Mouse (Mus musculus): Measurements from ENCODE around the gene Tango6. TPM values are rescaled to one million over a fixed set of nuclear protein-coding genes. Genes with fewer than 3 reads are reported as not detected.

Tango6 gene
- total and polyA plus RNA-seq, 3 experiments: 2.9 to 6.4 (median 4.5) TPM

- Histone ChIP-seq H3K4me2 (ENCODE audit: insufficient read depth, low read depth, poor library complexity, severe bottlenecking) (no peak overlapping the region), H3K4me1 (ENCODE audit: control insufficient read depth in 1 of 2, insufficient read depth in 2 of 2) (peaks cover 0 to under 1% of the 10 kb centered on the region in 2 experiments; a peak in 2 of 4 replicates), H3K36me3 (replicated peaks in 1 of 2; ENCODE audit: control insufficient read depth in 1 of 2, insufficient read depth in 1 of 2, low read length in 1 of 2) (peaks cover 0 to 26% of the 10 kb centered on the region in 2 experiments), H3K9ac (ENCODE audit: insufficient read depth, low read depth) (no peak overlapping the region), H3K79me2 (replicated peaks; ENCODE audit: control insufficient read depth, extremely low read depth, insufficient read depth, poor library complexity, severe bottlenecking) (no peaks in the 10 kb centered on the region), H3K9me3 (replicated peaks; ENCODE audit: low read length) (no peaks in the 10 kb centered on the region), H3K4me3 (replicated peaks in 1 of 3; ENCODE audit: low read depth in 2 of 3, low read length in 2 of 3, poor library complexity in 1 of 3) (no peak overlapping the region), H3K27me3 (replicated peaks) (no peaks in the 10 kb centered on the region), H3K27ac (ENCODE audit: insufficient read depth, low read depth) (no peak overlapping the region)
- no peak for TF ChIP-seq IRF4 (IDR thresholded peaks at IDR 0.05; ENCODE audit: low read depth, low read length)
- TF ChIP-seq POLR2A (IDR thresholded peaks at IDR 0.05; ENCODE audit: low read depth, low read length): no peak
- no peak for TF ChIP-seq MYC (IDR thresholded peaks at IDR 0.05; ENCODE audit: low read depth, low read length)
- no peak for TF ChIP-seq E2F4 (IDR thresholded peaks at IDR 0.05; ENCODE audit: insufficient replicate concordance, low read depth, low read length)
- no peak for TF ChIP-seq HCFC1 (IDR thresholded peaks at IDR 0.05; ENCODE audit: low read depth, low read length)
- TF ChIP-seq ZKSCAN1 (IDR thresholded peaks at IDR 0.05; ENCODE audit: borderline replicate concordance, low read depth, low read length): no peak
- no peak for TF ChIP-seq RCOR1 (conservative IDR thresholded peaks at IDR 0.05; ENCODE audit: low read depth, low read length)
- dilution Hi-C loops (cut with MboI; ENCODE audit: extremely low pct_ligation_motif_present, extremely low pct_unique_long_range_greater_than_20kb, low sequenced_read_pairs) (no loop called here), in situ Hi-C loops (cut with MboI; ENCODE audit: low pct_ligation_motif_present, low pct_unique_long_range_greater_than_20kb, low sequenced_read_pairs) (no loop called here)
- no peak for DNase-seq (ENCODE audit: extremely low read depth)
Observed at GRCm38 (mm10) chr8:106855242-106855562, 172.3 kb downstream of the Tango6 start.

GRCm38 (mm10) chr8:106862845-106863244, 180.0 kb downstream of the Tango6 start:
- no peaks in the 10 kb centered on the region for H3K79me2 ChIP-seq (replicated peaks; ENCODE audit: control insufficient read depth, extremely low read depth, insufficient read depth, poor library complexity, severe bottlenecking)
- in situ Hi-C loops (cut with MboI; ENCODE audit: low pct_ligation_motif_present, low pct_unique_long_range_greater_than_20kb, low sequenced_read_pairs): no loop called here
- H3K4me1 ChIP-seq (ENCODE audit: control insufficient read depth in 1 of 2, insufficient read depth in 2 of 2): peaks cover 7 to 11% of the 10 kb centered on the region in 2 experiments; a peak in 2 of 4 replicates
- no peak for TF ChIP-seq USF2 (conservative IDR thresholded peaks at IDR 0.05; ENCODE audit: low read depth, low read length)
- TF ChIP-seq USF1 (IDR thresholded peaks at IDR 0.05; ENCODE audit: low read depth, low read length): no peak
- no peak for TF ChIP-seq MAZ (IDR thresholded peaks at IDR 0.05; ENCODE audit: low read depth, low read length)
- no peak for TF ChIP-seq POLR2A (IDR thresholded peaks at IDR 0.05; ENCODE audit: low read depth, low read length)
- TF ChIP-seq IRF4 (IDR thresholded peaks at IDR 0.05; ENCODE audit: low read depth, low read length): no peak
- TF ChIP-seq PAX5 (IDR thresholded peaks at IDR 0.05; ENCODE audit: low read length): no peak
- TF ChIP-seq TCF12 (IDR thresholded peaks at IDR 0.05; ENCODE audit: low read depth, low read length): no peak
- TF ChIP-seq MYC (IDR thresholded peaks at IDR 0.05; ENCODE audit: low read depth, low read length): no peak
- no peak for TF ChIP-seq JUN (IDR thresholded peaks at IDR 0.05; ENCODE audit: insufficient read depth, low read depth, low read length)
- H3K4me3 ChIP-seq (replicated peaks in 1 of 3; ENCODE audit: low read depth in 2 of 3, low read length in 2 of 3, poor library complexity in 1 of 3): no peak overlapping the region
- no peaks in the 10 kb centered on the region for H3K27me3 ChIP-seq (replicated peaks)
- no peak overlapping the region for H3K9ac ChIP-seq (ENCODE audit: insufficient read depth, low read depth)
- no peak for DNase-seq (ENCODE audit: extremely low read depth)
- H3K9me3 ChIP-seq (replicated peaks; ENCODE audit: low read length): no peaks in the 10 kb centered on the region
- H3K4me2 ChIP-seq (ENCODE audit: insufficient read depth, low read depth, poor library complexity, severe bottlenecking): no peak overlapping the region
- no peak overlapping the region for H3K27ac ChIP-seq (ENCODE audit: insufficient read depth, low read depth)
- dilution Hi-C loops (cut with MboI; ENCODE audit: extremely low pct_ligation_motif_present, extremely low pct_unique_long_range_greater_than_20kb, low sequenced_read_pairs): no loop called here
- H3K36me3 ChIP-seq (replicated peaks in 1 of 2; ENCODE audit: control insufficient read depth in 1 of 2, insufficient read depth in 1 of 2, low read length in 1 of 2): no peaks in the 10 kb centered on the region

GRCm38 (mm10) chr8:106865354-106865753, 182.5 kb downstream of the Tango6 start:
- no peaks in the 10 kb centered on the region for H3K79me2 ChIP-seq (replicated peaks; ENCODE audit: control insufficient read depth, extremely low read depth, insufficient read depth, poor library complexity, severe bottlenecking)
- no peak overlapping the region for H3K27ac ChIP-seq (ENCODE audit: insufficient read depth, low read depth)

More at GRCm38 (mm10) chr8:106865354-106865753, 182.5 kb downstream of the Tango6 start:
- H3K36me3 ChIP-seq (replicated peaks in 1 of 2; ENCODE audit: control insufficient read depth in 1 of 2, insufficient read depth in 1 of 2, low read length in 1 of 2): no peaks in the 10 kb centered on the region
- H3K4me3 ChIP-seq (replicated peaks in 1 of 3; ENCODE audit: low read depth in 2 of 3, low read length in 2 of 3, poor library complexity in 1 of 3): no peak overlapping the region
- in situ Hi-C loops (cut with MboI; ENCODE audit: low pct_ligation_motif_present, low pct_unique_long_range_greater_than_20kb, low sequenced_read_pairs): no loop called here
- no peak for DNase-seq (ENCODE audit: extremely low read depth)
- dilution Hi-C loops (cut with MboI; ENCODE audit: extremely low pct_ligation_motif_present, extremely low pct_unique_long_range_greater_than_20kb, low sequenced_read_pairs): no loop called here
- H3K9me3 ChIP-seq (replicated peaks; ENCODE audit: low read length): no peaks in the 10 kb centered on the region
- H3K9ac ChIP-seq (ENCODE audit: insufficient read depth, low read depth): no peak overlapping the region
- H3K4me2 ChIP-seq (ENCODE audit: insufficient read depth, low read depth, poor library complexity, severe bottlenecking): no peak overlapping the region
- H3K4me1 ChIP-seq (ENCODE audit: control insufficient read depth in 1 of 2, insufficient read depth in 2 of 2): peaks cover 7 to 11% of the 10 kb centered on the region in 2 experiments; a peak in 2 of 4 replicates
- no peak for TF ChIP-seq ZMIZ1 (IDR thresholded peaks at IDR 0.05; ENCODE audit: low read depth, low read length)
- TF ChIP-seq USF2 (conservative IDR thresholded peaks at IDR 0.05; ENCODE audit: low read depth, low read length): no peak
- no peak for TF ChIP-seq ETS1 (conservative IDR thresholded peaks at IDR 0.05; ENCODE audit: low read depth, low read length)
- no peak for TF ChIP-seq USF1 (IDR thresholded peaks at IDR 0.05; ENCODE audit: low read depth, low read length)
- TF ChIP-seq EP300 (IDR thresholded peaks at IDR 0.05; ENCODE audit: low read length): no peak
- no peak for TF ChIP-seq KAT2A (IDR thresholded peaks at IDR 0.05; ENCODE audit: insufficient replicate concordance, low read length)
- TF ChIP-seq JUN (IDR thresholded peaks at IDR 0.05; ENCODE audit: insufficient read depth, low read depth, low read length): no peak
- TF ChIP-seq RCOR1 (conservative IDR thresholded peaks at IDR 0.05; ENCODE audit: low read depth, low read length): no peak
- TF ChIP-seq CTCF (conservative IDR thresholded peaks at IDR 0.05 in 1 of 2, IDR thresholded peaks at IDR 0.05 in 1 of 2; ENCODE audit: low read depth in 2 of 2, low read length in 2 of 2): no peak
- no peak for TF ChIP-seq NRF1 (IDR thresholded peaks at IDR 0.05; ENCODE audit: low read depth, low read length)
- no peak for TF ChIP-seq SMC3 (IDR thresholded peaks at IDR 0.05; ENCODE audit: low read depth, low read length)
- no peak for TF ChIP-seq TBP (conservative IDR thresholded peaks at IDR 0.05; ENCODE audit: low read depth, low read length)
- no peak for TF ChIP-seq UBTF (IDR thresholded peaks at IDR 0.05; ENCODE audit: low read depth, low read length)
- TF ChIP-seq ZC3H11A (IDR thresholded peaks at IDR 0.05; ENCODE audit: low read depth, low read length): no peak
- no peaks in the 10 kb centered on the region for H3K27me3 ChIP-seq (replicated peaks)

All from CH12.LX (cell line).